Mouse (Mus musculus): ENCODE data around the gene Aasdh.
"Not testable (repeated sequence)": the region's sequence is repeated elsewhere in the genome, so short reads cannot be mapped to it uniquely, and the experiment has no call there.

Aasdh gene

DNA sequence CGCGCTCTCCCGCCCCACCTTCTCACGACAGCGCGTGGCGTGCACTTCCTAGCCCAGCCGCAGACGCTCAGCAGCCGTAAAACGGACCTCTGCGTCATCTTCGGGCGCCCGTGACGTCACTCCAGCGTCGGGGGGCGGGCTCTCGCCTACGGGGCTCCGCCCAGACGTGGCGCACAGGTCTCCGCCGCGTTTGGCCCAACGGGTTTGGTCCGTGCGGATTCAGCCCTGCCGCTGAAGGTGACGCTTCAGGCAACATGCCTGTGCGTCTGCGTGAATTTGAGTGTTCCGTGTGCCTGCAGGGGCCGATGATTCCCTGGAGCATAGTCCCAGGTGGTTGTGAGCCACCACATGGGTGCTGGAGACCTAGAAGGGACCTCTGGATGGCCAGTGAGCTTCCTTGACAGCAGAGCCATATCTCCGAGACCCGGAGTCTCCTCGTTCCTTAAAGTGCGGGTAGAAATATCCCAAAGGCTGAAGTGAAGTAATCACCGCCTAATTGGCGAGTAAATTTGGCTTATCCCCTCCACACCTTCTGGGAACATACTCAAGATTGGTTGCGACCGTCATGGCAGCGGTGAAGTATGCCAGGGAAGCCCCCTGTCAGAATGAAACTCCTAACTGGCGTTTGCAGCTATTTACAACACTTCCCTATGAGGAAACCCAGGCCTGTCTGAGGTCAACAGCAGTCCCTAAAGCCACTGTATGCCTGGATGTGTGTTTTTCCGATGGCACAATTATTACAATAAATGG lies at the start of gene Aasdh:
Aasdh (minus strand) TSS at position 110 of the 750 bp plus-strand sequence.
- DNase-seq (ENCODE audit: low spot score in 2 of 2), result peak; percentile 91 to 92

DNA sequence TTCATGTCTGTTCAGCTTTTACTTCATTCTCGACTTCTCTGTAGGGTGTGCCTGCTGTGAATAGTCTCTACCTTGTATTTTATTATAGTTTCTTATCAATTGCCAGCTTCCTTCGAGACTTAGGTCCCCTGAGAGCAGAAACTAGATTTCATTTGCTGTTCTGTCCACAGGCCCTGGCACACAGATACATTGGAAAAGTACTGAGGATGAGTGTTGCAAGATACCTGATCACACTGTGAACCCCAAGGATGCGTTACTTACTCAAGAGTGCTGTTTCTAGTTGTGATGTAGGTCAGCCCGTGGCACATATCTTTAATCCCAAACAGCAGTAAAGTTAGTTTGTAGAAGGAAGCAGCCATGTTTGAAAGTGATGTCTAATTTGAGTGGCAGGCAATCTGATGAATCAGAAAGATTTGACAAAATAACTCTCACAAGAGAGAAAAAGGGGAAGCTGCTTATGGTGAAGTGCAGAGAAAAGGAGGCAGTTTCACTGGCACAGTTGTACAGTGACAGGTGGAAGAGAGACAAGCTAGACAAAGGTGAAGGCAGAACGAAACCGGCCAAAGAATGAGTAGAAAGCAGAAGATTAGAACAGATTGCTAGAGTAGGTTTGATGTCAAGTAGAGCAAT lies 49.1 kb upstream of the Aasdh start:
- DNase-seq (ENCODE audit: low spot score in 2 of 2), result no peak

DNA sequence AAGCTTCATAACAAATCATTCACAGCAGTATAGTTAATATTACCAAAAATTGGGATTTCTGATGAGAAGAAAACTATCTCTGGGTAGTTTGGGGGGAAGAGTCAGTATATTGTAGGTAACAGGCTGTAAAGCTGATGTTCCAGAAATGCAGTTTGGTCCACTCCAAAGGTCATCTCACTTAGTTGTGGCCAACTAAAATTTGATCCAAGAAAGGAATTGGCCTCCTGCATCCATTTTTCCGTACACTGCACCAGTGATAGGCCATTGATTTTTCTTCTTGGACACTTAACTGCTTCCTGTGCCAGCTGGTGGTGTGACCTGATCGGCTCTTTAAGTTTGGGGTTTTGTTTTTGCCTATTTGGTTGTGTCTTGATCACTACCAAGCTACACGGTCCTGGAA lies 48.5 kb upstream of the Aasdh start:
- no peak for DNase-seq (ENCODE audit: low spot score in 2 of 2)

DNA sequence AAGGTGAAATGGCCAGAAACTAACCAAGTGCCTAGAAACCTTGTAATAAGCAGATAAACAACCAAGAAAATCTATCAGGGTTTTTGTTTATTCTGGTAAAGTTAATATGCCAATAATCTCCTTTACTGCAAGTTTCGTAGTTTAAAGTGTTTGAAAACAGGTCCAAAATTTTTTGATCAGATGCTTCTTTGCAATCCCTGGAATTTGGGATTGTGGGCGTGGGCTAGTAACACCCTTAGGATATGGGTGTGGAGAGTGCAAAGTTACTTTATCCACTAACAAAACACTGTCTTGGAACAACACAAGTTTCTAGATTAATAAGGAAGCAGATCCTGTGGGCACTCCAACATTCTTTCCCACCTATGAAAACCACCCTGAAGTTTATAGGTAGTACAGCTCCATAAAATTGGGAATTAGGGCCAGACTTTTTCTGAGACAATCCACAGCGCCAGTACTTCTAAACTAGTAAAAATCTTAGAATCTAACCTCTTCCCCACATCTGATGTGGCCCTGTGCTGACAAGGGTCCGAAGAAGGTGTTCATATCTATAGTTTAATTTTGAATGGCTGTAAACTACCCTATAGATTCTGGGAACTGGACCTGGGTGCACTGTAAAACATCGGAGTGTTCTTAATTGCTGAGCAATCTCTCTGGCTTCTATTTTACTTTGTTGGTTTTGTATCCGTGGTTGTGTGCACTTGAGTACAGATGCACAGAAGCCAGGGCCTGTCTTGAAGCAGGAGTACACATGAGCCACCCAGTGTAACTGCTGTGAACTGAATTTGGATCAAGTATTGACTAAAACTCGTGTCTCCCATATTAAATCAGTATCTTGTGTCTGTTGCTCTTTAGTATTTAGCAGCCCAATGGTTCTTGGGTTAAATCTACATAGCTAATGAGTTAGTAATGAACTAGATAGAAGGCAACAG lies 47.1 kb upstream of the Aasdh start:
- DNase-seq (ENCODE audit: low spot score in 2 of 2), result no peak

DNA sequence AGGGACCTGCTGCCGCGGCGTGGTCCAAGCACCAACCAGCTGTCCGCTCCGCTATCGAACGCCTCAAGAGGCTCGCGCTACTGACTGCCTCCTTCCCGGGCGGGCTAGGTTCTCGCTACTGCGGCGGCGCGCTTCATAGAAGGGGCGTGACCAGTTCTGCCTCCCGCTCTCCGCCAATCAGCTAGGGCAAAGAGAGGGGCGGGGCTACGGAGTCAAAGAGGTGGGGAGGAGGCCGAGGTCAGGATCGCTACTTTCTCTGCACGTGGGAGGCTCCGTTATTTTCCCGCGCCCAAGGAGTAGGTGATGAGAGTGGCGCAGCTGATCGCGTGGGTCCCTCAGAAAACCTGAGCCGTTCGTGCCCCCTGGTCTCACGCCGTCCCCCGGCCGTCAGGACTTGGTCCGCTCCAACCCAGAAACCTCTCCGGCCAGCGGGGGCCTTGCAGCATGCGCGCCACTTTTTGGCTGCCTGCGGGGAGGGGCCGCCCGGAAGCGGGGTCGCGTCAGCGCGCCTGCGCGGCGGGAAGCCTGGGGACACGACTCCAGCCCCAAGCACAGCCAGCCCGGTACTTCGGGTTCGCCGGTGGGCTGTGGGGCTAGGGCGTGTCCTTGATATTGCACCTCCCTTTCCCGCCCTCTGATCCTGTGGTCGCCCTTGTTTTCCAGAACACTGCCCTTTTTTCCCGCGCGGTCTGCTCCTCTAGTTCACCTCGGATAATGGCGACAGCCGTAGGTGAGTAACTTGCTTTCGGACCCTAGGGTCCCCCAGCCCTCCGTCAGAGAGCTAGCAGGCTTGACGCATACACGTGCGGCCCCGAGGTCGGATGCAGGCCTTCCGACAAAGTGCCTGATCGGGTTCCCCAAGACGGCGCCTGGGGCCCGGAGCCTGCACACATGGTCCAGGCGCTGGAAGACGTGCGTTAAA lies 46.1 kb upstream of the Aasdh start, which contains the start of the genes Paics and Ppat:
Paics (plus strand) TSS at position 202 of the 922 bp plus-strand sequence.
Ppat (minus strand) TSS at position 473 of the 922 bp plus-strand sequence.
- DNase-seq (ENCODE audit: low spot score in 2 of 2), result peak; percentile 98 to 99

DNA sequence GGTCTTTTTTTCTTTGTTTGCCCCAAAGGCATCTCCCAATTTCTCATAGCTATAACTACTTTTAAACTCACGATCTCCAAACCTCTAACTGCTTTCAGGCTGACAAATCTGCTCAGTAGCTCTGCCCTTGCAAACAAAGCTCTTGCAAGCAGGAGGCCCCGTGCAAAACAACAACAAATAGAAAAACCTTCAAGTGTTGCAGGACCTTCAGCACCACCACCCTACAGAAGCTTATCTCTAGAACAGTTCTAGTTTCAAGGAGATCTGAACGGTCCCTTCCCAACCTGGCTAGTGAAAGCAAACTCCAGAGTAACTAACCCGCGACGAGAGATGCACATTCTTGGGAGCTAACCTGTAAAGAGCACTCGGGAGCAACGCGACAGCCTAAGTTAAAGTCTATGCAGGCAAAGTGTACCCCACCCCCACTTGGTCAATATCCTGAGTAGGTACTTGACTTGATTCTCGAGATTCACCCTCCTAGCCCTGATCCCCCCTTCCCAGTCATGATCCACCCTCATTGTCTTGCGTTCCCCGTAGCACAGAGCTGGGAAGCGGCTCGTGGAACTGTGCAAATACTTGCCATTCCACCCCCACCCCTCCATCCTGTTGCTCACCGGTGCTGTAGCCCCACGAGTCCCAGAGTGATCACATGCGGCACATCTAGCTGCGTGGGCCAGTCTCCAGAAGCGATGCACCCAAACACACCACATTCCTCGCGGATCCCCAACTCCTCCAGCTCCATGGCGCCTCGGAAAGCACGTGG lies 45.2 kb upstream of the Aasdh start:
- no peak for DNase-seq (ENCODE audit: low spot score in 2 of 2)

DNA sequence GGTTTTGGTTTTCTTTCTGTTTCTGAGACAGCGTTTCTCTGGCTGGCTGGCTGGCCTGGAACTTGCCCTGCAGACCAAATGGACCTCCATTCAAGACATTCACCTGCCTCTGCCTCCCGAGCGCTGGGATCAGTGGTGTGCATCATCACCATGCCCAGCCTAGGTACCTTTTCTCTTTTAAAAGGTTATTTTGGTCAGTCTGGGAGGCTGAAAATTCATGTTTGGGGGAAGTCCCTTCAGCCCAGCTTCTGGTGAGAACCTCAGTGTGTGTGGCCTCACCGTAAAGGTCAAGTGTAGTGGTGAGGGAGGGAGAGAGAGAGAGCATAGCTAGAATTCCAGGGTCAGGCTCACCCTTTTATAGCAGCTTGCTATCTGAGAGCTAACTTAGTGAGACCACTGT lies 42.4 kb upstream of the Aasdh start:
- DNase-seq (ENCODE audit: low spot score in 2 of 2), result no peak

DNA sequence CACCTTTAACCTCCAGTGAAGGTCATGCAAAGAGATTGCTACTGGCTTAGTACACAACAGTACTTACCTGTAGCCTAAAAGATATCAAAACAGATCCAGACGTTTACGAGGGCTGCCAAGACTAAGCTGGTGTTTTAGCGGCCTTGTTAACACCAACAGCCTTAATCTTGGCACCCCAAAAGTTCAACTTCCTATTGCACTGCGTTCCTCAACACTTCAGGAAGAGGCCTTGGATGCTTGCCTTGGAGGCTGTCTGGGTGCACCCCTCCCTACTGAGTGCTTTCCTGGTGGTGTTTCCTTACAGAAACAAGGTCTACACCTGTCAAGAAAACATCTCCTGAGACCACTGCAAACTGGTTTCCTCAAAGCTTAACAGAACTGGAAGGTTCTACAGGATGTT lies 41.8 kb upstream of the Aasdh start:
- no peak for DNase-seq (ENCODE audit: low spot score in 2 of 2)

DNA sequence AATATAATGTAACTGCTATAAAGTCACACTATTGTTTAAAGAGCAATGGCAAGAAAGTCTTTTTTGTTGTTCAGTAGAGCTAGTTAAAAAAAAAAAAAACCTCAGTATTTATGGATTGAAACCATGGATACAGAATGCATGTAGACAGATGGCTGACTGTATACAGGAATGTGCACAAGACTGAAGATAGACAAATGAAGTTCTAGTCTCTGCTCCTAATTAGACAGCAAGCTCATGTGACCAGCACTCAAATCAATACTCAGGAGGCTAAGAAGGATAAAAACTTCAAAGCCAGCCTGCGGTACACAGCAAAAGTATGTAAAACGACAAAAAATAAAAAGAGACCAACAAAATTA lies 40.3 kb upstream of the Aasdh start:
- DNase-seq (ENCODE audit: low spot score in 2 of 2), result no peak

DNA sequence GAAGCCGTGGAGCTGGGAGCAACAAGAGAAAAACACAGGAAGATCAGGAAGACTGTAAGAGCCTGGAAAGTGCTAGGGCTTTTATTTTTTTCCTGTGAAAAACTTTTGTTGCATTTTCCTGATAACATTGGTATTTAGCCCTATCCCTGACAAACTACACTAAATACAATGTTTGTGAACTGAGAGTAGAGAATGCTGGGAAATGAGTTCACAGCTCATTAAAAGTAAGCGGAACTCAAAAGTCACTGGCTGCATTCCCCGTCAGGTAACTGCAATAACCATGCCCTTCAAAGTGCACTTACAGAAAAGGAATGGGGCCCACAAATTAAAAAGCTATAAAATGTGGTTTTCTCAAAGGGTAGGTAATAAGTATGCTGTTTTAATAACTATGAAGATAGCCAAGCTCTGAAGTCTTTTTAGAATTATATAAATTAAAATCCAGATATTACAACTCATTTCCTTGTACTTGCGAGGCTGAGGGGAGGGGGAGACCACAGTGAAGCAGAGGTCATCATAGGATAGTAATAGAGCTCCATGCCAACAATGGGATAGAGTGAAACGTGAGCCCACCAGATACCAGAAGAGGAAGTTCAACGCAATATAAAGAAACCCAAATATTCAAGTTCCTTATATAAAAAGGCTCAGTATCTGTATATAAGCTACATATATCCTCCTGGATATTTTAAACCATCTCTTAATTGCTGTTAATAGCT lies 39.8 kb upstream of the Aasdh start:
- DNase-seq (ENCODE audit: low spot score in 2 of 2), result no peak

DNA sequence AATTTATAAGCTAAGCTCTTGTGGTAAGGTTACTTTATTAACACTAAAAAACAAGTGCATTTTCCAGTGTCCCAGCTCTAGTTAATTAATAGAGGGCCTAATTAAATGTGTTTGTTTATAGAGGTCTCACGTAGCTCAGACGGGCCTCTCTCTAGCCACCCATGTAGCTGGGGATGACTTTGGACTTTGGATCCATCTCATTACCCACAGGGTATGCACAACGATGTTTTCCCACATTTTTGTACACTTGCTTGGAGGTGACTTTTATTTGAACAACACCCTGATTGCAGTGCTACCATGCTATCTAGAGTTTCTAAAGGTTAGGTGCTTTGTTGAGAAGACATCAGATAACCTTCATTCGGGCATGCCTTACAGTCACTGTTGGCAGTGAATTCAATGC lies 37.2 kb upstream of the Aasdh start:
- no peak for DNase-seq (ENCODE audit: low spot score in 2 of 2)

DNA sequence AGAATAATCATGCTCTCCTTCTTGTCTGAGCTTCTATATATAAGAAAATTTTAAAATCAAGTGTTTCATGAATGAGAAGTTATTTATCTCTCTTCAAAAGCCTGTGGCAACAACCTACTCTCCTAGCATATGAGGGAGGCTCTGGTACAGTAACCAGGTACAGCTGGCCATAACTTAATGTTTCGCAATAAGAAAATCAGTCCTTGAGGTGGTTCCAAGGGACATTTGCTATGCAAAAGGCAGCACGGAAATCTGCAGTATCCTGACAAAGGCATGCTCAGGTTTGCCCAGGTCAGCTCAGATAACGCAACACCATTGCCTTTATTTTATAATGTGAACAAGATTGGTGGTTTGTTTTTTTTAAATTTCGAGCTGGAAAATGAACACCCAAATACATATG lies 36.7 kb upstream of the Aasdh start:
- no peak for DNase-seq (ENCODE audit: low spot score in 2 of 2)

DNA sequence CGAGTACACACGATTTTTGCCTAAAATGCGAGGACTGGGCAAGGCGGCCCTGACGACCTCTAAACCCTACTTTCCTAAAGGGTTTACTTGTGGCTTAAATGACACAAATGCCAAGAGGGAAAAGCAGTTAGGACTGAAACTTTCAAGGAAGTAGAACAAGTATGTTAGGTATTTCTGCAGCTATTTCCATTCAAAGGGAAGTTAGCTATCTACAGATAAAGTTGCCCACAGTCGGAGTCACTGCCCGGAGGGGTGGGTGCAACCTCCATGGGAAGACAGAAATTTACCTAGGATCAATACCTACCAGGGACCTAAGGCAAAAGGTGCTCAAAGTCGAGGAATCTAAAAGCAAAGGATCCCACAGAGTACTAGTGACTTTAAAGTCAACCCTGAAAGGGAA lies 34.4 kb upstream of the Aasdh start:
- no peak for DNase-seq (ENCODE audit: low spot score in 2 of 2)

DNA sequence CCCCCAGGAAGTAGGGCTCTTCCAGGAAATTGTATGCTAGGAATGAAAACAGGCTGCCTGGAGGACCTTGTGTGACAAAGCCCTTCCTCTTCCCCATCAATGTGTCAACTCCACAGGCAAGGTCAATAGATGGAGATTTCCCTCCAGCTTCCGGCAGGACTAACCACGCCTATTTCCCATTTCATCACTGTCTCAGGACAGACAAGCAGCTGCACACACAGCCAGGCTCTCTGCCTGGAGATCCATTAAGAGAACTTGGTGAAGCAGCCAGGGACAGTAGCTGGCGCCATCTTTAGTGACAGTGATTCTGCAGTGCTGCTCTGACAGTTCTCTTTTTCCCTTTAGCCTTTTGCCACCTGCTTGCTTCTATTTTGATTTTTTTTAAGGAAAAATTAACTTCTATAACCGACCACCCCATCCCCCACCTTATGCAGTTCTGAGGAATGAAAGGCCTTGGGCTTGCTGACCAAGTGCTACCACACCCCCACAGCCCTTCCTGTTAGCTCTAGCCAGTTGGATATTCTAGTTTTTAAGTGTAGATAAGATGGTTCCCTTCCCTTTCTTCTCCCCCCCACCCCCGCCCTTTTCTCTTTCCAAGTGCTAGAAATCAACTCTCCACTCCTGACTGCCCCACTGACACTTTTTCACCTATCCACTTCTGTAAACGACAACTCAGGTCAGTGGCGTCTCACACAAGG lies 24.0 kb upstream of the Aasdh start:
- DNase-seq (ENCODE audit: low spot score in 2 of 2), result no peak

DNA sequence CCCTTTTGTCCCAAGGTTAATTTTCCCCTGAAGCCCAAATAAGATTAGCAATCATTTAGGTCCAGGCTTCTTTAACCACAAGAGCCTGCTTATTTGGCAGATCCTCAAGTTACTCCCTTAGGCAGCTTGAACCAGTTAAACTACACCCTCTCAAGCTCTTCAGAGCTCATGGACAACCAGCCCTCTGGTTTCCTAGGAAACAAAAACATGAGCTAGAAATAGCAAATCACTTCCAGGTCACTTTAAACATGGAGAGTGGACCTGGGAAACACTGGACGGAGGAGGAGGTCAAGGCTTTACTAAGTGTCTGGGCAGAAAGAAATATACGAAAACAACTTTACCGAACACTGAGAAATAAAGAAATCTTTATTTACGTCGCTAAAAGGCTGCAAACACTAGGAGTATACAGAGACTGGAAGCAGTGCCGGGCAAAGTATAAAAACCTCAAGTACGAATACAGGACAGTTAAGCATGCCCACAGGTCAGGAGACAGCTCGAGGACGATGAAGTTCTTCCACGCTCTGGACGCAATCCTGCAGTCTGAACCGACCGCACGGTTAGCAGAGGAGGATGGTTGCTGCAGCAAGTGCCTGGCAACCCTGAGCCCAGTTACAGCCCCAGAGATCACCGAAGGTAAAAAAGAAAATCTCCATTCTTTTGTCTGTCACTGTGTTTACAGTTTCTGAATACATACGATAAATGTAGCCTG lies 23.0 kb upstream of the Aasdh start:
- no peak for DNase-seq (ENCODE audit: low spot score in 2 of 2)

DNA sequence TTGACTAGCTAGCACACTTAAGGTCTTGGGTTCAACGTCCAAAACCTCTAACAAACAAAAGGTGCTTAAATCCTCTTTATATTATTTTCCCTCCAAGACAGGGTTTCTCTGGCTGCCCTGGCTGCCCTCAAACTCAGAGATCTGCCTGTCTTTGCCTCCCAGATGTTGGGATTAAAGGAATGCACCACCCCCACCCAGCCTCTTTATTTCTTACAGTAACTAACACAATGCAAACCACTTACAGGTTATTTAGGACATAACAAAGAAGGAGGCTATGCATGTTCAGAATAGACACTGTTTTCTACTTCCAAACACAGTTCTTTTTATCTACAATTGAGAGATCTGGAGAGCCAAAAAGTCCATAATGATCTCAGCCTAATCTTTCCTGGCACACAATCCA lies 19.0 kb upstream of the Aasdh start:
- no peak for DNase-seq (ENCODE audit: low spot score in 2 of 2)

DNA sequence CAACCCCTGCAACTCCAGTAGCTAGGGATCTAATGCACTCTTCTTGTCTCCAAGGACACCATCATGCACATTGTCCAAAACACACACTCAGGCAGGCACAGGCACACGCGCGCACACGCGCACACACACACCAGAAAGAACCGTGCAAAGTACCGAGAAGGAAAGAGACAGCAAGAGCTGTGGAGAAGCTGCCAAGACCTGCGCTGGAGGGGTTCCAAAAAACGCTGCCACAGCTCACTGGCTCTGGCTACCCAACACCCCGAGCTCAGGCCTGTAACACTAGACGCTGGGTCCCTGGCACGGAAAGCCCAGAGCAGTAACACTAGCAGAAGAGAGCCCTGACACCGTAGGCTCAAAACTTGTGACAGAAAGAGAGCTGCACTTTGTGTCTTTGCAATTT lies 18.1 kb upstream of the Aasdh start:
- DNase-seq (ENCODE audit: low spot score in 2 of 2), result no peak

DNA sequence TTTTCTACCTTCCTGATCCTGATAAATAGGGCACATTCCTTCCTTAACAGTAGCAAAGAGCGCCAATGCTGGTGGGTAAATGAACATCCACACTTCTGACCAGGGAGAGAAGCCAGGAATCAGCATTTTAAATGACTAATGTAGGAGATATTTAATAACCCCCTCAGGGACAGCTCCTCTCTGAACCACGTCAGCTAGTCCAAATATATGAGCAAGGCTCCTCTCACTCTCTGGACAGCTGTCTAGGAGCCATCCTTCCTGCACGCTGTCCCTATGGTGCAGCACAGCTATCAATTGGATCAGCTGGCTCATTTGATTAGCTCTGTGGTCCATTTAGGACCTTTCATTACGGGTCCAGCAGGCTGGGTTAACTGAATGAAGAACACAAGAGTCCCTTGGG lies 17.5 kb upstream of the Aasdh start:
- DNase-seq (ENCODE audit: low spot score in 2 of 2), result no peak

DNA sequence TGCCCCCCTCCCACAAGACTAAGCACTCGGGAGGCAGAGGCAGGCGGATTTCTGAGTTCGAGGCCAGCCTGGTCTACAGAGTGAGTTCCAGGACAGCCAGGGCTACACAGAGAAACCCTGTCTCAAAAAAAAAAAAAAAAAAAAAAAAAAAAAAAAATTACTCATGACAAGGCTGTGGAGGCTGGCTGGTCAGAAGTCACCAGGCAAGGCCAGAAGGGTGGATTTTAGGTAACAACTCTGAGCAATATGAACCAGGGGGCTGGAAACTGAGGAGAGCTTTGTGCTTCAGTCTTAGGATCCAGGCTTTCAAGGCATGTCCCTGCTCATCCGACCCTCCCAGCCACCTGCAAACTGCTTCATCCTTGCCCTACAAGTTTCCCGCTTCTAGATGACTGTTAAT lies 7.2 kb upstream of the Aasdh start:
- not testable (repeated sequence) for DNase-seq (ENCODE audit: low spot score in 2 of 2)

Data from spleen, postnatal 36 days (tissue).